Mouse (Mus musculus): ENCODE measurements at regions not wholly inside any gene's neighbourhood (a gene's known extent, or its start where the extent isn't known, plus 50 kb on each side); places are given as distances from the start of the nearest gene placed in this dataset.

DNA sequence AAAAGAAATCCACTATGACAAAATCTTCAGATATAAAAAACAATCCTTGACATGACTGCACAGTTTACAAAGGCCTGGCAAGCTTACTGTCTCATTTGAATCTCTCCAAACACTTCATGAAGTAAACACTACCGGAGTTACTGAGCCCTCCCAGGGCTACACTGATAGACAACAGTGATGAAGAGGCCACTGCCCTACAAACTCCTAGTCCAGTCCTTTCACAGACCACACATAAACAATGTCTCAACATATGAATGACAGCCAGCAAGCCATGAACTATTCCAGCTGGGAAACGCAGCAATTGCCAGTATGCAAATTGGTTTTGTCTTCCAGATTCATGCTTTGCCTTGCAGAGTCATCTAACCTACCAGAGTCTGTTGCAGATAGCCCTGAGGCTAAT is 180.1 kb downstream of the Gsdmc2 start:
- Histone ChIP-seq H3K79me2 (replicated peaks; ENCODE audit: control insufficient read depth, insufficient read depth, low read length) (no peaks in the 10 kb centered on the region), H3K4me1 (ENCODE audit: control insufficient read depth, insufficient read depth, low read length) (no peaks in the 10 kb centered on the region), H3K9ac (ENCODE audit: low read depth, low read length) (no peak overlapping the region), H3K27ac (no peak overlapping the region), H3K36me3 (ENCODE audit: control insufficient read depth, insufficient read depth, low read length) (no peaks in the 10 kb centered on the region), H3K4me3 (no peak overlapping the region), H3K27me3 (ENCODE audit: control insufficient read depth, insufficient read depth, low read length) (no peaks in the 10 kb centered on the region)
- TF ChIP-seq EP300 (IDR thresholded peaks at IDR 0.05; ENCODE audit: insufficient read depth, low read depth, low read length) = no peak
- no peak for TF ChIP-seq CTCF (IDR thresholded peaks at IDR 0.05)
- TF ChIP-seq POLR2A (IDR thresholded peaks at IDR 0.05; ENCODE audit: insufficient read depth, low read depth, low read length) = no peak
- no peak for DNase-seq
- 79% methylated on average over 2 of the region's 2 CpGs for WGBS
- intact Hi-C loops (cut with DNase I) = loop anchor here (10.0 kb wide), 1 partner anchor 980 kb away; no protein-coding TSS in a partner anchor

DNA sequence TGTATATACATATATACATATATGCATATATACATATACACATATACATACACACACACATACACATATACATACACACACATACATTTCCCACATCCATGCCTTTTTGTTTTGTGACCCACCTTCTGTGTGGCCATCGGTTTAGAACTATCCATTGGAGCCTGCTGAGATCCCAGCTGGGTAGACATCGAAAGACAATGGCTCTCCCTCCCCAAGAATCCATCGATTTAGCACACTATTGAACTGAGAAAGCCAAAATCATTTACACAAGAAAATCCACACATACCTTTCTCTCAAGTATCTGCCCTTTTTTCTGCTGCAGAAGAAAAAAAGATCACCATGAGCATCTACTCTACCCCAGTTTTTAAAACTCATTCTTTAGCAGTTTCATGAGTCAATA is 182.8 kb downstream of the Gsdmc2 start:
- Histone ChIP-seq H3K27me3 (ENCODE audit: control insufficient read depth, insufficient read depth, low read length) (no peaks in the 10 kb centered on the region), H3K36me3 (ENCODE audit: control insufficient read depth, insufficient read depth, low read length) (no peaks in the 10 kb centered on the region), H3K4me1 (ENCODE audit: control insufficient read depth, insufficient read depth, low read length) (no peaks in the 10 kb centered on the region), H3K27ac (no peak overlapping the region), H3K4me3 (no peak overlapping the region), H3K9ac (ENCODE audit: low read depth, low read length) (no peak overlapping the region), H3K79me2 (replicated peaks; ENCODE audit: control insufficient read depth, insufficient read depth, low read length) (no peaks in the 10 kb centered on the region)
- DNase-seq = no peak
- TF ChIP-seq EP300 (IDR thresholded peaks at IDR 0.05; ENCODE audit: insufficient read depth, low read depth, low read length) (no peak), POLR2A (IDR thresholded peaks at IDR 0.05; ENCODE audit: insufficient read depth, low read depth, low read length) (no peak), CTCF (IDR thresholded peaks at IDR 0.05) (no peak)
- WGBS = 74% methylated on average over 3 of the region's 3 CpGs
- intact Hi-C loops (cut with DNase I) = loop anchor here (10.0 kb wide), 1 partner anchor 977 kb away; no protein-coding TSS in a partner anchor

DNA sequence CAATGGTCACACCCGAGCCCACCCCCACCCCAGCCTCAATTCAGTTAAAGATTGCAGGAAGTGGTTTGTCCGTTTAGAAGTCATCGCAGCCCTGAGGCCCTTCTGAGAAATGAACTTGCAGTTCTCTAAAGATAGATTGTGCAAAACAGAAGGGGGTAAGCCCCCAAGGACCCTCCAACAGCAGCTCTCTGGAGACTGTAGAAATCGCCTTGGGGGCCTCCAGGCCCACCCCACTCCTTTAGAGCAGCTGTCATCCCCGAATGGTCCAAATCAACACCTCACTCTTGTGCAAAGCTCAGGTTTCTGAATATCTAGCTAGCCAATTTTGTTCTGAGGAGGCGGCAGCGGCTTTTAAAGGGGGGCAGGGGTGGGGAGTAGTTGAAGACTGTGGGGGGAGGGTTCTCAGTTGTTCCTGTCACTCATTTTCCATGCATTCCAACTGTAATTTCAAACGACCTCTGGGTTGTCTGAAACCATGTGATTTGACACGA is 186.9 kb downstream of the Gsdmc2 start:
- WGBS = 67% methylated on average over 9 of the region's 9 CpGs
- intact Hi-C loops (cut with DNase I) = no loop called here
- H3K27me3 ChIP-seq (ENCODE audit: control insufficient read depth, insufficient read depth, low read length) = no peaks in the 10 kb centered on the region
- H3K4me1 ChIP-seq (ENCODE audit: control insufficient read depth, insufficient read depth, low read length) = no peaks in the 10 kb centered on the region
- no peak overlapping the region for H3K9ac ChIP-seq (ENCODE audit: low read depth, low read length)
- H3K36me3 ChIP-seq (ENCODE audit: control insufficient read depth, insufficient read depth, low read length) = no peaks in the 10 kb centered on the region
- DNase-seq = no peak
- TF ChIP-seq CTCF (IDR thresholded peaks at IDR 0.05) (no peak), EP300 (IDR thresholded peaks at IDR 0.05; ENCODE audit: insufficient read depth, low read depth, low read length) (no peak), POLR2A (IDR thresholded peaks at IDR 0.05; ENCODE audit: insufficient read depth, low read depth, low read length) (no peak)
- no peak overlapping the region for H3K4me3 ChIP-seq
- H3K27ac ChIP-seq = no peak overlapping the region
- no peaks in the 10 kb centered on the region for H3K79me2 ChIP-seq (replicated peaks; ENCODE audit: control insufficient read depth, insufficient read depth, low read length)

DNA sequence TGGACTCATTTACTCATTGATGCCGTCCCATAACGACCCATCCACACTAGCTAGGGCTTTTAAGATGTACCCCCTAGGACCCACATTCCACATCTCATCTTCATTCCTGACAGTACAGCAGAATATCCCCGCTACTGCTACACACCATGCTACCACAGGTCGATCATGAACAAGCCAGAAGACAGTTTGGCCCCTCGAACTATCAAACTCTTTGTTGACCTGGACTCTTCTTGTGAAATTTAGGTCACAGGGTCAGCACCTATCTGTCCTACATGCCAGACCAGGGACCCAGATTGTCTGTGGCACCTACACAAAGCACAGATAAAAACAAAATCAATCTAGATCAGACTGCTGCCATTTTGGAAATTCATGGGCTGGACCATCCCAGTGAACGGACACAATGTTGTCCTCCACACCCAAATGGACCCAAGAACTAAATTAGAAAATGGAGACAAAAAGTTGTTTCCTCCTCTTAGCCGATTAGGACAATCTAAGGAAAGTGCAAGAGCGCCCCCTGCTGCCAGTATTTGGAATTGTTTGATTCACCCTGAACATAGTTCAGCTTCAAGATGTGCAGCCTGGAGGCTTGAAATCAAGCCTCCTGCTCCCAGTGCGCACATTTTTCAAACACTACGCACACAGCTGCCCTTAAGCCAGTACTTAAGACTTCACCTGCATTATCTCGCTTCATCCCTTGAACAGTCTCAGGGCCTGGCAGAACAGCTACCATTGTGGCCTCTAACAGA is 192.6 kb downstream of the Gsdmc2 start:
- Histone ChIP-seq H3K9ac (ENCODE audit: low read depth, low read length) (no peak overlapping the region), H3K79me2 (replicated peaks; ENCODE audit: control insufficient read depth, insufficient read depth, low read length) (no peaks in the 10 kb centered on the region), H3K27me3 (ENCODE audit: control insufficient read depth, insufficient read depth, low read length) (no peaks in the 10 kb centered on the region), H3K27ac (no peak overlapping the region), H3K36me3 (ENCODE audit: control insufficient read depth, insufficient read depth, low read length) (no peaks in the 10 kb centered on the region), H3K4me3 (no peak overlapping the region), H3K4me1 (ENCODE audit: control insufficient read depth, insufficient read depth, low read length) (no peaks in the 10 kb centered on the region; the same call in 1 of the 2 replicates)
- 39% methylated on average over 11 of the region's 11 CpGs for WGBS
- TF ChIP-seq POLR2A (IDR thresholded peaks at IDR 0.05; ENCODE audit: insufficient read depth, low read depth, low read length) (no peak), EP300 (IDR thresholded peaks at IDR 0.05; ENCODE audit: insufficient read depth, low read depth, low read length) (no peak), CTCF (IDR thresholded peaks at IDR 0.05) (peak; percentile 89)
- intact Hi-C loops (cut with DNase I) = loop anchor here (2.0 kb wide), 1 partner anchor 1670 kb away; no protein-coding TSS in a partner anchor
- DNase-seq = peak; percentile 64 to 83

DNA sequence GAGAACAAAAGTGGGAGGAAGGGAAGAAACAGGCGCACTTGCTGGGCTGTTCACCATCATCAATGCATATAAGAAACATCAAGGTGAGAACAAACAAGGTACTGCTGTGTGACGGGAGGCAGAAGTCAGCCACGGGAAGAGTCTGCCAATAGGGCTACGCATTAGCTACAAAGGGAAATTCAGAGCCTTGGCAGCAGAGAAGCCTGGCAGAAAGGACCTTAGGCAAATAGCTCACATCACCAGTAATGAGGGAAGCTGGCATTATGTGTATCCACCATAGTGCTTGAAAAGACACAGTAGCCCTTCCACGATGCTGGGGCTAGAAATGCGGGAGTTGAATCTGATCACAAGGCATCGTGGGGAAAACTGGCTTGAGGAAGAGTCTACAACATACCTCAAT is 193.9 kb downstream of the Gsdmc2 start:
- Histone ChIP-seq H3K4me1 (ENCODE audit: control insufficient read depth, insufficient read depth, low read length) (no peaks in the 10 kb centered on the region; the same call in 1 of the 2 replicates), H3K27me3 (ENCODE audit: control insufficient read depth, insufficient read depth, low read length) (no peaks in the 10 kb centered on the region), H3K9ac (ENCODE audit: low read depth, low read length) (no peak overlapping the region), H3K4me3 (no peak overlapping the region), H3K36me3 (ENCODE audit: control insufficient read depth, insufficient read depth, low read length) (no peaks in the 10 kb centered on the region), H3K79me2 (replicated peaks; ENCODE audit: control insufficient read depth, insufficient read depth, low read length) (no peaks in the 10 kb centered on the region), H3K27ac (no peak overlapping the region)
- intact Hi-C loops (cut with DNase I) = no loop called here
- no peak for DNase-seq
- TF ChIP-seq EP300 (IDR thresholded peaks at IDR 0.05; ENCODE audit: insufficient read depth, low read depth, low read length) = no peak
- TF ChIP-seq POLR2A (IDR thresholded peaks at IDR 0.05; ENCODE audit: insufficient read depth, low read depth, low read length) = no peak
- no peak for TF ChIP-seq CTCF (IDR thresholded peaks at IDR 0.05)
- WGBS = 92% methylated on average over 7 of the region's 7 CpGs

Data from heart, adult 2 months (tissue).